Mouse (Mus musculus): ENCODE measurements around the gene Lmbr1. TPM values are rescaled to one million over a fixed set of nuclear protein-coding genes. Genes with fewer than 3 reads are reported as not detected.

Lmbr1 gene
- polyA plus RNA-seq, 1 experiment from 2014 or later: 12.9 TPM

GRCm38 (mm10) chr5:29382776-29383175 is 4.6 kb upstream of the Lmbr1 start:
- Histone ChIP-seq H3K27ac (ENCODE audit: low read length) (no peak overlapping the region), H3K4me3 (ENCODE audit: low read depth, low read length) (no peak overlapping the region), H3K27me3 (ENCODE audit: control insufficient read depth, insufficient read depth, low read length) (no peaks in the 10 kb centered on the region), H3K9me3 (ENCODE audit: control insufficient read depth, low read depth, low read length) (no peaks in the 10 kb centered on the region), H3K9ac (replicated peaks; ENCODE audit: low read depth, low read length) (no peak overlapping the region), H3K36me3 (ENCODE audit: control insufficient read depth, insufficient read depth, low read length) (no peaks in the 10 kb centered on the region), H3K4me1 (ENCODE audit: control insufficient read depth, insufficient read depth, low read length) (no peaks in the 10 kb centered on the region), H3K4me2 (replicated peaks; ENCODE audit: low read depth, low read length) (no peak overlapping the region)
- ATAC-seq (ENCODE audit: insufficient number of reproducible peaks, insufficient read depth, low FRiP score, low read depth): no peak
- WGBS: 79% methylated on average over 1 of the region's 1 CpGs

GRCm38 (mm10) chr5:29380091-29380490 is 1.9 kb upstream of the Lmbr1 start:
- H3K4me1 ChIP-seq (ENCODE audit: control insufficient read depth, insufficient read depth, low read length): peaks cover 6% of the 10 kb centered on the region; the same call in 1 of the 2 replicates
- no peak overlapping the region for H3K9ac ChIP-seq (replicated peaks; ENCODE audit: low read depth, low read length)
- H3K4me3 ChIP-seq (ENCODE audit: low read depth, low read length): no peak overlapping the region
- ATAC-seq (ENCODE audit: insufficient number of reproducible peaks, insufficient read depth, low FRiP score, low read depth): no peak
- no peak overlapping the region for H3K27ac ChIP-seq (ENCODE audit: low read length)
- H3K27me3 ChIP-seq (ENCODE audit: control insufficient read depth, insufficient read depth, low read length): no peaks in the 10 kb centered on the region
- H3K9me3 ChIP-seq (ENCODE audit: control insufficient read depth, low read depth, low read length): no peaks in the 10 kb centered on the region
- H3K4me2 ChIP-seq (replicated peaks; ENCODE audit: low read depth, low read length): no peak overlapping the region
- H3K36me3 ChIP-seq (ENCODE audit: control insufficient read depth, insufficient read depth, low read length): no peaks in the 10 kb centered on the region
- 60% methylated on average over 2 of the region's 2 CpGs for WGBS

- ATAC-seq (ENCODE audit: insufficient number of reproducible peaks, insufficient read depth, low FRiP score, low read depth): peak; percentile 64
- Histone ChIP-seq H3K9me3 (ENCODE audit: control insufficient read depth, low read depth, low read length) (no peaks in the 10 kb centered on the region), H3K9ac (replicated peaks; ENCODE audit: low read depth, low read length) (peak overlapping the region; percentile 31), H3K4me1 (ENCODE audit: control insufficient read depth, insufficient read depth, low read length) (peaks cover 6% of the 10 kb centered on the region; the same call in 1 of the 2 replicates), H3K4me3 (ENCODE audit: low read depth, low read length) (peak overlapping the region; percentile 71), H3K36me3 (ENCODE audit: control insufficient read depth, insufficient read depth, low read length) (no peaks in the 10 kb centered on the region), H3K27ac (ENCODE audit: low read length) (peak overlapping the region; percentile 62; the same call in 1 of the 2 replicates), H3K4me2 (replicated peaks; ENCODE audit: low read depth, low read length) (peak overlapping the region; percentile 79), H3K27me3 (ENCODE audit: control insufficient read depth, insufficient read depth, low read length) (no peaks in the 10 kb centered on the region)
- WGBS: 1% methylated on average over 46 of the region's 47 CpGs
Measured at GRCm38 (mm10) chr5:29377590-29378297, 446 bp downstream of the Lmbr1 start.

- Histone ChIP-seq H3K4me1 (ENCODE audit: control insufficient read depth, insufficient read depth, low read length) (no peaks in the 10 kb centered on the region), H3K27me3 (ENCODE audit: control insufficient read depth, insufficient read depth, low read length) (no peaks in the 10 kb centered on the region), H3K9ac (replicated peaks; ENCODE audit: low read depth, low read length) (no peak overlapping the region), H3K36me3 (ENCODE audit: control insufficient read depth, insufficient read depth, low read length) (no peaks in the 10 kb centered on the region), H3K9me3 (ENCODE audit: control insufficient read depth, low read depth, low read length) (no peaks in the 10 kb centered on the region), H3K27ac (ENCODE audit: low read length) (no peak overlapping the region), H3K4me2 (replicated peaks; ENCODE audit: low read depth, low read length) (no peak overlapping the region), H3K4me3 (ENCODE audit: low read depth, low read length) (no peak overlapping the region)
- 80% methylated on average over 6 of the region's 6 CpGs for WGBS
- no peak for ATAC-seq (ENCODE audit: insufficient number of reproducible peaks, insufficient read depth, low FRiP score, low read depth)
Measured at GRCm38 (mm10) chr5:29363511-29363910, 14.7 kb downstream of the Lmbr1 start.

- H3K27ac ChIP-seq (ENCODE audit: low read length): no peak overlapping the region
- H3K4me2 ChIP-seq (replicated peaks; ENCODE audit: low read depth, low read length): no peak overlapping the region
- H3K9ac ChIP-seq (replicated peaks; ENCODE audit: low read depth, low read length): no peak overlapping the region
- no peaks in the 10 kb centered on the region for H3K36me3 ChIP-seq (ENCODE audit: control insufficient read depth, insufficient read depth, low read length)
- H3K9me3 ChIP-seq (ENCODE audit: control insufficient read depth, low read depth, low read length): no peaks in the 10 kb centered on the region
- H3K4me3 ChIP-seq (ENCODE audit: low read depth, low read length): no peak overlapping the region
- no peak for ATAC-seq (ENCODE audit: insufficient number of reproducible peaks, insufficient read depth, low FRiP score, low read depth)
- 49% methylated on average over 5 of the region's 5 CpGs for WGBS
- H3K27me3 ChIP-seq (ENCODE audit: control insufficient read depth, insufficient read depth, low read length): no peaks in the 10 kb centered on the region
- H3K4me1 ChIP-seq (ENCODE audit: control insufficient read depth, insufficient read depth, low read length): no peaks in the 10 kb centered on the region
Measured at GRCm38 (mm10) chr5:29335836-29336235, 42.4 kb downstream of the Lmbr1 start.

- Histone ChIP-seq H3K27ac (ENCODE audit: low read length) (no peak overlapping the region), H3K4me1 (ENCODE audit: control insufficient read depth, insufficient read depth, low read length) (no peaks in the 10 kb centered on the region), H3K27me3 (ENCODE audit: control insufficient read depth, insufficient read depth, low read length) (no peaks in the 10 kb centered on the region), H3K9ac (replicated peaks; ENCODE audit: low read depth, low read length) (no peak overlapping the region), H3K4me2 (replicated peaks; ENCODE audit: low read depth, low read length) (no peak overlapping the region), H3K9me3 (ENCODE audit: control insufficient read depth, low read depth, low read length) (no peaks in the 10 kb centered on the region), H3K36me3 (ENCODE audit: control insufficient read depth, insufficient read depth, low read length) (no peaks in the 10 kb centered on the region), H3K4me3 (ENCODE audit: low read depth, low read length) (no peak overlapping the region)
- 95% methylated on average over 2 of the region's 2 CpGs for WGBS
- ATAC-seq (ENCODE audit: insufficient number of reproducible peaks, insufficient read depth, low FRiP score, low read depth): no peak
Measured at GRCm38 (mm10) chr5:29322503-29322902, 55.7 kb downstream of the Lmbr1 start.

- Histone ChIP-seq H3K9ac (replicated peaks; ENCODE audit: low read depth, low read length) (no peak overlapping the region), H3K4me2 (replicated peaks; ENCODE audit: low read depth, low read length) (no peak overlapping the region), H3K27me3 (ENCODE audit: control insufficient read depth, insufficient read depth, low read length) (no peaks in the 10 kb centered on the region), H3K36me3 (ENCODE audit: control insufficient read depth, insufficient read depth, low read length) (no peaks in the 10 kb centered on the region), H3K27ac (ENCODE audit: low read length) (no peak overlapping the region), H3K4me1 (ENCODE audit: control insufficient read depth, insufficient read depth, low read length) (no peaks in the 10 kb centered on the region), H3K9me3 (ENCODE audit: control insufficient read depth, low read depth, low read length) (no peaks in the 10 kb centered on the region), H3K4me3 (ENCODE audit: low read depth, low read length) (no peak overlapping the region)
- ATAC-seq (ENCODE audit: insufficient number of reproducible peaks, insufficient read depth, low FRiP score, low read depth): no peak
- WGBS: 64% methylated on average over 3 of the region's 3 CpGs
Measured at GRCm38 (mm10) chr5:29309191-29309590, 69.0 kb downstream of the Lmbr1 start.

- no peak overlapping the region for H3K27ac ChIP-seq (ENCODE audit: low read length)
- H3K36me3 ChIP-seq (ENCODE audit: control insufficient read depth, insufficient read depth, low read length): no peaks in the 10 kb centered on the region
- no peak overlapping the region for H3K4me2 ChIP-seq (replicated peaks; ENCODE audit: low read depth, low read length)
- H3K9ac ChIP-seq (replicated peaks; ENCODE audit: low read depth, low read length): no peak overlapping the region
- WGBS: 21% methylated on average over 2 of the region's 2 CpGs
- H3K4me3 ChIP-seq (ENCODE audit: low read depth, low read length): no peak overlapping the region
- ATAC-seq (ENCODE audit: insufficient number of reproducible peaks, insufficient read depth, low FRiP score, low read depth): no peak
- H3K4me1 ChIP-seq (ENCODE audit: control insufficient read depth, insufficient read depth, low read length): no peaks in the 10 kb centered on the region
- no peaks in the 10 kb centered on the region for H3K27me3 ChIP-seq (ENCODE audit: control insufficient read depth, insufficient read depth, low read length)
- H3K9me3 ChIP-seq (ENCODE audit: control insufficient read depth, low read depth, low read length): no peaks in the 10 kb centered on the region
Measured at GRCm38 (mm10) chr5:29293194-29293593, 85.0 kb downstream of the Lmbr1 start.

GRCm38 (mm10) chr5:29290110-29290509 is 88.1 kb downstream of the Lmbr1 start:
- H3K27ac ChIP-seq (ENCODE audit: low read length): no peak overlapping the region
- no peak overlapping the region for H3K9ac ChIP-seq (replicated peaks; ENCODE audit: low read depth, low read length)
- H3K4me1 ChIP-seq (ENCODE audit: control insufficient read depth, insufficient read depth, low read length): no peaks in the 10 kb centered on the region
- H3K9me3 ChIP-seq (ENCODE audit: control insufficient read depth, low read depth, low read length): no peaks in the 10 kb centered on the region
- H3K4me2 ChIP-seq (replicated peaks; ENCODE audit: low read depth, low read length): no peak overlapping the region
- no peak overlapping the region for H3K4me3 ChIP-seq (ENCODE audit: low read depth, low read length)
- 93% methylated on average over 3 of the region's 3 CpGs for WGBS
- no peaks in the 10 kb centered on the region for H3K36me3 ChIP-seq (ENCODE audit: control insufficient read depth, insufficient read depth, low read length)
- H3K27me3 ChIP-seq (ENCODE audit: control insufficient read depth, insufficient read depth, low read length): no peaks in the 10 kb centered on the region
- ATAC-seq (ENCODE audit: insufficient number of reproducible peaks, insufficient read depth, low FRiP score, low read depth): no peak

Data from stomach, embryonic 14.5 days (tissue).